Mouse (Mus musculus): ENCODE measurements around the gene Atp6v0c. TPM values are rescaled to one million over a fixed set of nuclear protein-coding genes. Genes with fewer than 3 reads are reported as not detected.

Gene Atp6v0c
- polyA plus RNA-seq, 1 experiment: 1,077 TPM

DNA sequence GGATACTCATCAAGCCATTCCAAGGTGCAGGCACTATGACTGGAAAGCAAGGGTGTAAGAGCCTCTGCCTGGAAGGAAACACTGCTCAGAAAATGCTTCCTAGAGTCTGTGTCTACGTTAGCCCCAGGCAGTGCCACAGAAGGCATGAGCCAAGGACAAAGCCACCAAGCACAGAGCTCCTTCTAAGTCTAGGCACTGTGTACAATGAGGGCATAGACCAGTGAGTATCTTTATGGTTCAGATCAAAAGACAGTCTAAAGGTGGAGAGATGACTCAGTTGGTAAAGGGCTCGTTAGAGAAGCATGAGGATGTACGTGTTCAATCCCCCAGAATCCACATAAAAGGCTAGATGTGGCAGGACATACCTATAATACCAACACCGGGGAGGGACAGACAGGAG lies 31.6 kb upstream of the Atp6v0c start:
- Histone ChIP-seq H3K4me1 (ENCODE audit: control insufficient read depth, insufficient read depth, low read length) (peaks cover 12% of the 10 kb centered on the region), H3K4me3 (replicated peaks; ENCODE audit: extremely low read depth, low read depth, low read length) (no peak overlapping the region)
- WGBS: 77% methylated on average over 4 of the region's 4 CpGs
- DNase-seq: no peak
- no peak for TF ChIP-seq CTCF (IDR thresholded peaks at IDR 0.05; ENCODE audit: insufficient read depth, low read length)
- no peak for TF ChIP-seq POLR2A (IDR thresholded peaks at IDR 0.05; ENCODE audit: borderline replicate concordance, extremely low read depth, low read depth, low read length)

- no peak for DNase-seq
- no peak for TF ChIP-seq POLR2A (IDR thresholded peaks at IDR 0.05; ENCODE audit: borderline replicate concordance, extremely low read depth, low read depth, low read length)
- TF ChIP-seq CTCF (IDR thresholded peaks at IDR 0.05; ENCODE audit: insufficient read depth, low read length): no peak
- H3K4me1 ChIP-seq (ENCODE audit: control insufficient read depth, insufficient read depth, low read length): peaks cover 4% of the 10 kb centered on the region; the same call in 1 of the 2 replicates
- WGBS: 54% methylated on average over 4 of the region's 4 CpGs
- no peak overlapping the region for H3K4me3 ChIP-seq (replicated peaks; ENCODE audit: extremely low read depth, low read depth, low read length)
Observed at GRCm38 (mm10) chr17:24199741-24200140, 30.2 kb upstream of the Atp6v0c start.

DNA sequence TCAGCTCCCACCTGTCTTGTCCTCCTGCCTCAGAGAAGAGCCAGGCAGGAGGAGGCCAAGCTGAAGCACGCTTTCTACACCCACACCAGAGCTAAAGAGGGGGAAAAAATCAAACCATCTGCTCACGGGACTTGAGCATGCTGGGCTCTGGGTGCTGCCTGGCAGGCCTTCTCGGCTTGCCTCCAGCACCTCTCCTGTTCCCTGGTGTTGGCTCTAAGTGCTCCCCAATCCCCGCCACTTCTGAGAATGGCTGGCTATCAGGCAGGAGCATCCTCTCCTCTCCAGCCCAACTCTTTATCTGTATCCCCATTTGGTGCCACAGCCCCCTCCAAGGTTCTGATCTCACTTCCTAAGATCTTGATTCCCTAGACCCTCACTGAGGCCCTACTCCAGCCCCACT lies 29.8 kb upstream of the Atp6v0c start:
- Histone ChIP-seq H3K4me3 (replicated peaks; ENCODE audit: extremely low read depth, low read depth, low read length) (no peak overlapping the region), H3K4me1 (ENCODE audit: control insufficient read depth, insufficient read depth, low read length) (peaks cover 3% of the 10 kb centered on the region; the same call in 1 of the 2 replicates)
- TF ChIP-seq POLR2A (IDR thresholded peaks at IDR 0.05; ENCODE audit: borderline replicate concordance, extremely low read depth, low read depth, low read length): no peak
- no peak for TF ChIP-seq CTCF (IDR thresholded peaks at IDR 0.05; ENCODE audit: insufficient read depth, low read length)
- WGBS: 81% methylated on average over 4 of the region's 4 CpGs
- DNase-seq: no peak

DNA sequence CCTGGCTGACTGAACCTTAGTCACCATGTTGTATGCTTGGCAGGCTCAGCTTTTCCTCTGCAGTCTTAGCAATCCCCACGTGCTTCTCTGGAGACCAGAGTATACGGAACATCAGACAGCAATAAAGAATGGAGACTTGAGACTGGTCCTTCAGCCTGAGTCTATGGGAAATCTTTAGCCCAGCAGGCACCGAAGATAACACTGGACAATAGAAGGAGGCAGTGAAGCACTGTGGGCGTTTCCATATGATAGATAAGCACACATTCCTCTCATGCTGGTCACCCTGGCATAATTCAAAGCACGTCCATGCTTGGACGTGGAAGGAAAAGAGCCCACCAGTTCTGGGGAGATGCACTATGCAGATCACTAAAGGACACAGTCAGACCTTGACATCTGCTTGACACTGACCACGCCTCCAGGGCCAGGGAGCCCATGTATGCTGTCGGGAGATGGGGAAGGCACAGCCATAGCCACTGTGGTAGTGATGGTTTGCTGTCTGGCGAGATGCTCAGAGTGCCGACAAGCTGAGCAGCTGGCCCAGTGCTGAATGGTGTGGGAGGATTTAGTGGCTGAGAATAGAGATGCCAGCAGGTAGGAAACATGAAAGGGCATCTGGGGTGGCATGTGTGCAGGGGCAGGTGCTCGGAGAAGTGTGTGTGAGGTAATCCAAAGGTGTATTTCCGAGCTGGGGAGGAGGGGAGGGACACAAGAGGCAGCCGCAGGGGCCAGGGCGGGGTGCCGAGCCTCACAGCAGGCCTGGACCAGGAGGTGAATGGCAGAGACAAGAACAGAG lies 27.7 kb upstream of the Atp6v0c start:
- Histone ChIP-seq H3K4me3 (replicated peaks; ENCODE audit: extremely low read depth, low read depth, low read length) (no peak overlapping the region), H3K4me1 (ENCODE audit: control insufficient read depth, insufficient read depth, low read length) (peaks cover 3% of the 10 kb centered on the region; the same call in 1 of the 2 replicates)
- no peak for DNase-seq
- 63% methylated on average over 15 of the region's 15 CpGs for WGBS
- TF ChIP-seq CTCF (IDR thresholded peaks at IDR 0.05; ENCODE audit: insufficient read depth, low read length): no peak
- TF ChIP-seq POLR2A (IDR thresholded peaks at IDR 0.05; ENCODE audit: borderline replicate concordance, extremely low read depth, low read depth, low read length): no peak

GRCm38 (mm10) chr17:24195349-24195748 lies 25.8 kb upstream of the Atp6v0c start:
- no peak for DNase-seq
- Histone ChIP-seq H3K4me3 (replicated peaks; ENCODE audit: extremely low read depth, low read depth, low read length) (no peak overlapping the region), H3K4me1 (ENCODE audit: control insufficient read depth, insufficient read depth, low read length) (peaks cover 3% of the 10 kb centered on the region; the same call in 1 of the 2 replicates)
- 67% methylated on average over 2 of the region's 2 CpGs for WGBS
- TF ChIP-seq POLR2A (IDR thresholded peaks at IDR 0.05; ENCODE audit: borderline replicate concordance, extremely low read depth, low read depth, low read length) (no peak), CTCF (IDR thresholded peaks at IDR 0.05; ENCODE audit: insufficient read depth, low read length) (no peak)

- H3K4me1 ChIP-seq (ENCODE audit: control insufficient read depth, insufficient read depth, low read length): no peaks in the 10 kb centered on the region
- 79% methylated on average over 5 of the region's 5 CpGs for WGBS
- no peak for DNase-seq
- H3K4me3 ChIP-seq (replicated peaks; ENCODE audit: extremely low read depth, low read depth, low read length): no peak overlapping the region
- TF ChIP-seq CTCF (IDR thresholded peaks at IDR 0.05; ENCODE audit: insufficient read depth, low read length): no peak
- no peak for TF ChIP-seq POLR2A (IDR thresholded peaks at IDR 0.05; ENCODE audit: borderline replicate concordance, extremely low read depth, low read depth, low read length)
Observed at GRCm38 (mm10) chr17:24193769-24194168, 24.3 kb upstream of the Atp6v0c start.

DNA sequence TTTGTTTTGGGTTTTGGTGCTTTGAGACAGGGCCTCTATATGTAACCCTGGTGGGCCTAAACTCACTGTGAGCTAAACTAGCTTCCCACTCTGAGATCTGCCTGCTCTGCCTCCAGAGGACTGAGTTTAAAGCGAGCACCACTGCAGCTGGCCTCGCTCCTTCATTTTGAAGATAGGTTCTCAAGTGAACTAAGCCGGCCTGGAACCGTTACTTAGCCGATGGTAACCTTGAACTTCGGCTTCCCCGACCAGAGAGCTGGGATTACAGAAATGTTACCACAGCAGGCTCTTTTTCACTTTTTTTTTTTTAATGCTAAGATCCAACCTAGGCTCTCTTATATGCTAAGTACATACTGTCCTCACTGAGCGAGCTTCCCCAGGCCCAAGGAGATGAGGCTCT lies 23.8 kb upstream of the Atp6v0c start:
- no peak for DNase-seq
- 92% methylated on average over 8 of the region's 8 CpGs for WGBS
- Histone ChIP-seq H3K4me1 (ENCODE audit: control insufficient read depth, insufficient read depth, low read length) (no peaks in the 10 kb centered on the region), H3K4me3 (replicated peaks; ENCODE audit: extremely low read depth, low read depth, low read length) (no peak overlapping the region)
- TF ChIP-seq POLR2A (IDR thresholded peaks at IDR 0.05; ENCODE audit: borderline replicate concordance, extremely low read depth, low read depth, low read length): no peak
- TF ChIP-seq CTCF (IDR thresholded peaks at IDR 0.05; ENCODE audit: insufficient read depth, low read length): no peak

DNA sequence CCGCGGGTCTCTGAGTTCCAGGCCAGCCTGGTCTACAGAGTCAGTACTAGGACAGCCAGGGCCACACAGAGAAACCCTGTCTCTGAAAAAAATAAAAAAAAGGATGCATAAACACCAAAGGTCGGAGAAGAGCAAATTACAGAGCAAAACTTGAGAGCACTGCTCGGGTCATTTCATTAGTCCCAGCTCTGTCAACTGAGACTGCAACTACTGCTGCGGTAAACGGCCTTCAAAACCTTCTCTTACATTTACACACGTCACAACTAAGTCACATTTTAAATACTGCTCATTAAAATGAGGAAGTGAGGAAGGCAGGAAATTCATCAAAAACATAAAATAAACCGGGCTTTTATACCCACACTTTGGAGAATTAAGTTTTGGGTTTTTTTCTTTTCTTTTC lies 23.3 kb upstream of the Atp6v0c start:
- no peak for DNase-seq
- no peak overlapping the region for H3K4me3 ChIP-seq (replicated peaks; ENCODE audit: extremely low read depth, low read depth, low read length)
- TF ChIP-seq CTCF (IDR thresholded peaks at IDR 0.05; ENCODE audit: insufficient read depth, low read length) (no peak), POLR2A (IDR thresholded peaks at IDR 0.05; ENCODE audit: borderline replicate concordance, extremely low read depth, low read depth, low read length) (no peak)
- no peaks in the 10 kb centered on the region for H3K4me1 ChIP-seq (ENCODE audit: control insufficient read depth, insufficient read depth, low read length)
- WGBS: 72% methylated on average over 8 of the region's 8 CpGs

GRCm38 (mm10) chr17:24191481-24191880 lies 22.0 kb upstream of the Atp6v0c start:
- Histone ChIP-seq H3K4me1 (ENCODE audit: control insufficient read depth, insufficient read depth, low read length) (no peaks in the 10 kb centered on the region), H3K4me3 (replicated peaks; ENCODE audit: extremely low read depth, low read depth, low read length) (no peak overlapping the region)
- no peak for TF ChIP-seq POLR2A (IDR thresholded peaks at IDR 0.05; ENCODE audit: borderline replicate concordance, extremely low read depth, low read depth, low read length)
- no peak for TF ChIP-seq CTCF (IDR thresholded peaks at IDR 0.05; ENCODE audit: insufficient read depth, low read length)
- 79% methylated on average over 4 of the region's 4 CpGs for WGBS
- DNase-seq: no peak

GRCm38 (mm10) chr17:24190934-24191333 lies 21.4 kb upstream of the Atp6v0c start:
- no peak overlapping the region for H3K4me3 ChIP-seq (replicated peaks; ENCODE audit: extremely low read depth, low read depth, low read length)
- no peak for TF ChIP-seq POLR2A (IDR thresholded peaks at IDR 0.05; ENCODE audit: borderline replicate concordance, extremely low read depth, low read depth, low read length)
- no peak for TF ChIP-seq CTCF (IDR thresholded peaks at IDR 0.05; ENCODE audit: insufficient read depth, low read length)
- no peaks in the 10 kb centered on the region for H3K4me1 ChIP-seq (ENCODE audit: control insufficient read depth, insufficient read depth, low read length)
- no peak for DNase-seq
- 80% methylated on average over 2 of the region's 2 CpGs for WGBS

Data from lung, adult 2 months (tissue).